In the genomic region with DNA sequence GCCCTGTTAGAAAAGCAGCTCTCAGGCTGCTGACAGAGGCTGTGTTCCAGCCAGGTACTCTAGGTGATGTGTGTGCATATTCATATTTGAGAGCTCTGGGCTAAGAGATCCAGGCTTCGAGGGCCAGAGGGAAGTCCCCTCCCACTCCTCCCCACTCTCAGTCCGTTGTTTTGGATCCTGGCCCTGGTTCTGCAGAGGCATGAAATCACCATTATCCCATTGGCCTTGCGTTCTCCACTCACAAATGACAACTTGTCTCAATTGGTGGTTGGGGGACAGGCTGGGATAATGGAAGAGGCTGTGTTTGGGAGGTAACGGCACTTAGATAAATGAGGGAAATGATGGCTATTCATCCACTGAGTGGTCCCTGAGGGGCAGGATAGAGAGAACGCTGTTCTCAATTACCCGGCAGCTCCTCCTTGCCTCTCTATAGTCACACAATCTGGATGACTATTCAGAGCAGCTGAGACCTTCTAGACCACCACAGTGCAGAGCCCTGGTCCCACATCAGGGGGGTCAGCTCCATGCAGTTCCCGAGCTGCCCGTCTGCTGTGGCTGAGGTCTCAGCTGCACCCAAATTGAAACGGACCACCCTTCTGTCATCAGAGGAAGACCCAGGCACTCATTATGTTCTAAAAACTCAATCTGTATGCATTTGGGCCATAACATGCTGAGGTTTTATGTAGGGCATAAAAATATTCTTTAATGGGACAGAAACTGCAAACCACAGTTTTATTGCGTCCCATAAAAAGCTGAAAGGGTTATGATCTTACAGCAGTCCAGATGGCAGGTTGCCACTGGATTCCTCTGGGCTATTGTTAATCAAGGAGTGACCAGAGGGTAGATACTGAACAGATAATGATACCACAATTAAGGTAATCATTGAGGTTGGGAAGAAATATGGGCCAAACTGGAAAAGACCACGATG, we compare ENCODE assay signal across 12 mouse cellular contexts. TPM values are rescaled to one million over a fixed set of nuclear protein-coding genes. Genes with fewer than 3 reads are reported as not detected.
DNase-seq lines count a peak whose midpoint lies in the region; ATAC-seq lines count a peak whose summit lies in the region.
"Had no signal": no experiment of that assay in that cellular context is flagged by ENCODE, and none has a peak within 500 bp of the region (broad histone marks: within the 10 kb centered on the region; RNA-seq: fewer than 3 reads in every experiment).

No protein-coding gene starts in this region.

- H3K9me3 ChIP-seq in limb, embryonic 12.5 days = no peaks in the 10 kb centered on the region
- H3K9me3 ChIP-seq in limb, embryonic 10.5 days (replicated peaks) = no peaks in the 10 kb centered on the region
- H3K9me3 ChIP-seq in limb, embryonic 15.5 days = no peaks in the 10 kb centered on the region

- ATAC-seq in limb, embryonic 12.5 days (ENCODE audit: insufficient number of reproducible peaks, insufficient read depth, low FRiP score, low TSS enrichment, low read depth) = peak; percentile 66; the same call in 1 of the 2 replicates
- ATAC-seq in limb, embryonic 15.5 days (ENCODE audit: insufficient number of reproducible peaks, low FRiP score, low TSS enrichment, low read depth) = 0 out of 2 replicates have a peak, but pooled peaks have one; percentile 13
- ATAC-seq: lung, postnatal 0 days had no signal

- peak; percentile 44 for DNase-seq in embryo, embryonic 11 days
- no peak for DNase-seq in embryo, embryonic 9.5 days (ENCODE audit: extremely low spot score)
- DNase-seq in limb, embryonic 10.5 days (ENCODE audit: low spot score) = no peak
- DNase-seq in spleen, postnatal 36 days (ENCODE audit: low spot score in 2 of 2) = no peak
- DNase-seq in cerebellum, postnatal 36 days = no peak
- DNase-seq in left cerebral cortex, adult 8-10 months (ENCODE audit: low spot score in 2 of 2) = no peak
- DNase-seq: cerebellum, adult 9-10 months; gastrocnemius, postnatal 36 days had no signal

- peaks cover 9% of the 10 kb centered on the region for H3K4me1 ChIP-seq in limb, embryonic 12.5 days (replicated peaks)
- peaks cover 11% of the 10 kb centered on the region for H3K4me1 ChIP-seq in limb, embryonic 10.5 days
- H3K4me1 ChIP-seq in limb, embryonic 15.5 days = peaks cover 9% of the 10 kb centered on the region; the same call in 1 of the 2 replicates

- H3K27me3 ChIP-seq in limb, embryonic 12.5 days = peaks cover 20% of the 10 kb centered on the region
- H3K27me3 ChIP-seq in limb, embryonic 10.5 days (ENCODE audit: low read depth, poor library complexity, severe bottlenecking) = 0 out of 2 replicates have a peak, but pooled peaks cover 3% of the 10 kb centered on the region
- H3K27me3 ChIP-seq in limb, embryonic 15.5 days = peaks cover 2% of the 10 kb centered on the region; the same call in 1 of the 2 replicates

- H3K4me2 ChIP-seq in limb, embryonic 12.5 days = no peak overlapping the region; the same call in 1 of the 2 replicates
- H3K4me2 ChIP-seq in limb, embryonic 15.5 days = no peak overlapping the region

- no peak overlapping the region for H3K9ac ChIP-seq in limb, embryonic 12.5 days (replicated peaks)
- H3K9ac ChIP-seq in limb, embryonic 15.5 days = 0 out of 2 replicates have a peak overlapping the region, but pooled peaks have one; percentile 11

- WGBS in limb, embryonic 12.5 days = 44% methylated on average over 11 of the region's 11 CpGs
- 71% methylated on average over 11 of the region's 11 CpGs for WGBS in limb, embryonic 10.5 days
- 30% methylated on average over 11 of the region's 11 CpGs for WGBS in limb, embryonic 15.5 days

- H3K4me3 ChIP-seq in limb, embryonic 12.5 days (replicated peaks) = no peak overlapping the region
- no peak overlapping the region for H3K4me3 ChIP-seq in limb, embryonic 10.5 days
- H3K4me3 ChIP-seq in limb, embryonic 15.5 days = no peak overlapping the region

- H3K27ac ChIP-seq in limb, embryonic 12.5 days = no peak overlapping the region
- H3K27ac ChIP-seq in limb, embryonic 10.5 days = no peak overlapping the region
- H3K27ac ChIP-seq in limb, embryonic 15.5 days = no peak overlapping the region

- no peaks in the 10 kb centered on the region for H3K36me3 ChIP-seq in limb, embryonic 12.5 days
- no peaks in the 10 kb centered on the region for H3K36me3 ChIP-seq in limb, embryonic 10.5 days
- H3K36me3 ChIP-seq in limb, embryonic 15.5 days = peaks cover 2% of the 10 kb centered on the region; the same call in 1 of the 2 replicates

RNA-seq across cellular contexts. Expression of gene Wwc1, which starts 29.2 kb away (rescaled TPM):
- polyA plus RNA-seq in limb, embryonic 12.5 days (2016; fragmentation: Nextera tagmentation; extraction: Ambion mirVana) = 3.5 and 5.3 TPM in 2 replicates
- polyA plus RNA-seq in limb, embryonic 10.5 days (2016; fragmentation: Nextera tagmentation; extraction: Ambion mirVana) = 1.9 and 2.2 TPM in 2 replicates
- polyA plus RNA-seq in limb, embryonic 15.5 days (2015; fragmentation: Nextera tagmentation; extraction: Ambion mirVana) = 6.0 TPM in 2 replicates
- 100 to 1,000 TPM in 3 of 4 experiments, 10 to 100 TPM in 1; 95.1 to 109 (median 101) TPM for total RNA-seq in left cerebral cortex, adult 8-10 months (2022)
- total RNA-seq: monocyte, adult 5-6 weeks had no signal
